Mouse (Mus musculus) B cell, adult 67 days (primary cell): ENCODE measurements around the gene Kif3a. TPM values are rescaled to one million over a fixed set of nuclear protein-coding genes. Genes with fewer than 3 reads are reported as not detected.

ENCODE experiments used
- total RNA-seq, 2 experiments: library from RNA; stranded (reverse); gene quantifications; 4 replicates each; pipeline ENCODE4 v1.2.4; 2023

Kif3a gene
- total RNA-seq = 1 to 10 TPM; 7.0 to 8.5 TPM

GRCm38 (mm10) chr11:53567224-53568014, at the start of gene Kif3a:
Gene Kif3a, plus strand, starts transcription at chr11:53567379.

GRCm38 (mm10) chr11:53519207-53520121, 47.7 kb upstream of the Kif3a start, which contains the start of gene Sept8:
Gene Sept8, plus strand, starts transcription at chr11:53519257.

GRCm38 (mm10) chr11:53618619-53619198, 51.5 kb downstream of the Kif3a start, which contains the start of gene Il4:
Gene Il4, minus strand, starts transcription at chr11:53618669.

GRCm38 (mm10) chr11:53634556-53634955, 67.4 kb downstream of the Kif3a start, which contains the start of gene Il13:
Gene Il13, minus strand, starts transcription at chr11:53634702.

Other genes with a start within 250 kb of the Kif3a start
- 10 to 100 TPM; 13.1 to 14.4 TPM for gene Zcchc10, start 242.7 kb upstream of the Kif3a start, total RNA-seq
- gene Aff4, start 216.5 kb upstream of the Kif3a start, total RNA-seq = 100 to 1,000 TPM; 320 to 326 TPM
- not detected for gene Leap2, start 144.2 kb upstream of the Kif3a start, total RNA-seq
- gene Uqcrq, start 136.5 kb upstream of the Kif3a start, total RNA-seq = 100 to 1,000 TPM; 127 to 151 TPM
- gene Gdf9, start 136.4 kb upstream of the Kif3a start, total RNA-seq = under 1 TPM; 0.42 to 0.70 TPM
- not detected for gene Gm10447, start 110.3 kb upstream of the Kif3a start, total RNA-seq
- gene Shroom1, start 110.2 kb upstream of the Kif3a start, total RNA-seq = not detected
- not detected for gene Gm9837, start 96.9 kb upstream of the Kif3a start, total RNA-seq
- gene Gm9945, start 87.2 kb upstream of the Kif3a start, total RNA-seq = not detected
- gene Sowaha, start 87.1 kb upstream of the Kif3a start, total RNA-seq = not detected
- gene Sept8, start 48.1 kb upstream of the Kif3a start, total RNA-seq = under 1 TPM in 1 of 2 experiments, not detected in 1; 0.23 TPM
- not detected for gene Il4, start 51.3 kb downstream of the Kif3a start, total RNA-seq
- not detected for gene Il13, start 67.3 kb downstream of the Kif3a start, total RNA-seq
- 10 to 100 TPM; 31.4 to 36.6 TPM for gene Rad50, start 139.9 kb downstream of the Kif3a start, total RNA-seq
- gene Il5, start 153.4 kb downstream of the Kif3a start, total RNA-seq = not detected
- 100 to 1,000 TPM; 190 to 196 TPM for gene Irf1, start 202.6 kb downstream of the Kif3a start, total RNA-seq
- not detected for gene Gm17334, start 205.8 kb downstream of the Kif3a start, total RNA-seq